In genomic region chrX:16998578-16998977, GRCm38 (mm10) we compare ENCODE assay signal across 9 mouse cellular contexts.
A peak's percentile ranks its signal among the peaks of the same experiment; 100 is the strongest.
DNase-seq lines count a peak whose midpoint lies in the region; ATAC-seq and TF ChIP-seq lines count a peak whose summit lies in the region.
"Had no signal": no experiment of that assay in that cellular context is flagged by ENCODE, and none has a peak within 500 bp of the region (broad histone marks: within the 10 kb centered on the region; RNA-seq: fewer than 3 reads in every experiment).

No protein-coding gene starts in this region.

- no peak overlapping the region for H3K4me3 ChIP-seq in layer of hippocampus, adult 2 months
- no peak overlapping the region for H3K4me3 ChIP-seq in forebrain, embryonic 16.5 days (replicated peaks; ENCODE audit: low read length)
- no peak overlapping the region for H3K4me3 ChIP-seq in thymus, adult 2 months (ENCODE audit: control insufficient read depth, insufficient read depth, low read length)

- 23% methylated on average over 5 of the region's 5 CpGs for WGBS in forebrain, embryonic 16.5 days
- WGBS in thymus, adult 2 months, result 46% methylated on average over 4 of the region's 5 CpGs

- no peaks in the 10 kb centered on the region for H3K9me3 ChIP-seq in forebrain, embryonic 16.5 days (ENCODE audit: control insufficient read depth, low read length)

- no peaks in the 10 kb centered on the region for H3K36me3 ChIP-seq in forebrain, embryonic 16.5 days (ENCODE audit: control insufficient read depth, insufficient read depth)
- H3K36me3 ChIP-seq in thymus, adult 2 months (ENCODE audit: control insufficient read depth, insufficient read depth, low read length), result no peaks in the 10 kb centered on the region

- H3K27me3 ChIP-seq in forebrain, embryonic 16.5 days (replicated peaks; ENCODE audit: control insufficient read depth, insufficient read depth, low read length), result no peaks in the 10 kb centered on the region
- no peaks in the 10 kb centered on the region for H3K27me3 ChIP-seq in thymus, adult 2 months (ENCODE audit: control insufficient read depth, insufficient read depth, low read length)

- no peak for TF ChIP-seq CTCF in layer of hippocampus, adult 2 months (conservative IDR thresholded peaks at IDR 0.05)
- TF ChIP-seq CTCF in thymus, adult 2 months (IDR thresholded peaks at IDR 0.05; ENCODE audit: borderline replicate concordance, control insufficient read depth, extremely low read depth, insufficient read depth, low read length, poor library complexity), result no peak

- peak; percentile 85 for ATAC-seq in forebrain, embryonic 16.5 days

- TF ChIP-seq POLR2A in thymus, adult 2 months (IDR thresholded peaks at IDR 0.05; ENCODE audit: control insufficient read depth, extremely low read depth, insufficient read depth, low read length, poor library complexity), result no peak

- H3K27ac ChIP-seq in layer of hippocampus, adult 2 months, result no peak overlapping the region
- no peak overlapping the region for H3K27ac ChIP-seq in forebrain, embryonic 16.5 days (ENCODE audit: low read length)
- no peak overlapping the region for H3K27ac ChIP-seq in thymus, adult 2 months (ENCODE audit: control insufficient read depth, insufficient read depth, low read length)
- H3K27ac ChIP-seq: macrophage had no signal

- H3K9ac ChIP-seq in forebrain, embryonic 16.5 days (replicated peaks; ENCODE audit: low read depth, low read length), result no peak overlapping the region

- H3K4me1 ChIP-seq in forebrain, embryonic 16.5 days (replicated peaks; ENCODE audit: control insufficient read depth, insufficient read depth, low read length), result no peaks in the 10 kb centered on the region; the same call in 1 of the 2 replicates
- no peaks in the 10 kb centered on the region for H3K4me1 ChIP-seq in thymus, adult 2 months (replicated peaks; ENCODE audit: control insufficient read depth, insufficient read depth, low read length)

- H3K4me2 ChIP-seq in forebrain, embryonic 16.5 days (ENCODE audit: low read length), result no peak overlapping the region

- DNase-seq in layer of hippocampus, postnatal 10 days (ENCODE audit: low spot score in 2 of 2), result peak; percentile 8 to 17
- DNase-seq in layer of hippocampus, adult 2 months (ENCODE audit: low spot score in 2 of 2), result no peak
- peak; percentile 37 for DNase-seq in adrenal gland, adult 8-10 months
- peak; percentile 67 to 78 for DNase-seq in kidney, postnatal 36 days
- peak; percentile 33 for DNase-seq in retina, embryonic 14.5 days (ENCODE audit: low spot score)
- no peak for DNase-seq in thymus, adult 2 months
- no peak for DNase-seq in left cerebral cortex, adult 8-10 months (ENCODE audit: low spot score in 2 of 2)

Comparison
In these comparisons a context has a peak if more than half of its experiments do, and no peak if none do; other contexts are left out.
1. DNase-seq: peak in layer of hippocampus, postnatal 10 days (2 of 2), adrenal gland, adult 8-10 months (single experiment), kidney, postnatal 36 days (2 of 2) and retina, embryonic 14.5 days (single experiment); none in layer of hippocampus, adult 2 months (0 of 2), thymus, adult 2 months (single experiment) and left cerebral cortex, adult 8-10 months (0 of 2).